Comparison of ENCODE assay signal across 9 mouse cellular contexts in genomic region chr11:116813610-116814009, GRCm38 (mm10). TPM values are rescaled to one million over a fixed set of nuclear protein-coding genes. Genes with fewer than 3 reads are reported as not detected.
DNase-seq lines count a peak whose midpoint lies in the region; ATAC-seq and TF ChIP-seq lines count a peak whose summit lies in the region.
"Had no signal": no experiment of that assay in that cellular context is flagged by ENCODE, and none has a peak within 500 bp of the region (broad histone marks: within the 10 kb centered on the region; RNA-seq: fewer than 3 reads in every experiment).

No protein-coding gene starts in this region.

- peaks cover 24% of the 10 kb centered on the region for H3K4me1 ChIP-seq in heart, adult 2 months (ENCODE audit: control insufficient read depth, insufficient read depth, low read length)
- H3K4me1 ChIP-seq in limb, embryonic 13.5 days, result peaks cover 54% of the 10 kb centered on the region
- H3K4me1 ChIP-seq in stomach, embryonic 16.5 days (ENCODE audit: control insufficient read depth, insufficient read depth, low read length), result peaks cover 44% of the 10 kb centered on the region

- H3K36me3 ChIP-seq in heart, adult 2 months (ENCODE audit: control insufficient read depth, insufficient read depth, low read length), result no peaks in the 10 kb centered on the region
- no peaks in the 10 kb centered on the region for H3K36me3 ChIP-seq in limb, embryonic 13.5 days
- no peaks in the 10 kb centered on the region for H3K36me3 ChIP-seq in stomach, embryonic 16.5 days (ENCODE audit: control insufficient read depth, insufficient read depth, low read length)

- DNase-seq in heart, adult 2 months, result no peak
- DNase-seq in heart, postnatal 4 days, result no peak
- DNase-seq in lung, postnatal 10 days, result peak; percentile 17
- no peak for DNase-seq in lung, adult 18-20 months
- no peak for DNase-seq in adrenal gland, postnatal 36 days
- no peak for DNase-seq in frontal cortex, postnatal 25 days (ENCODE audit: low spot score in 2 of 2)
- DNase-seq: adrenal gland, postnatal 14 days had no signal

- 81% methylated on average over 13 of the region's 13 CpGs for WGBS in heart, adult 2 months
- WGBS in limb, embryonic 13.5 days, result 80% methylated on average over 13 of the region's 13 CpGs
- WGBS in stomach, embryonic 16.5 days, result 82% methylated on average over 13 of the region's 13 CpGs

- no peaks in the 10 kb centered on the region; the same call in 1 of the 2 replicates for H3K79me2 ChIP-seq in heart, adult 2 months (replicated peaks; ENCODE audit: control insufficient read depth, insufficient read depth, low read length)

- peak overlapping the region; percentile 27; the same call in 1 of the 2 replicates for H3K4me2 ChIP-seq in limb, embryonic 13.5 days (replicated peaks)
- no peak overlapping the region for H3K4me2 ChIP-seq in stomach, embryonic 16.5 days (ENCODE audit: low read depth, low read length)

- no peak for ATAC-seq in limb, embryonic 13.5 days (ENCODE audit: low FRiP score, low read depth)
- ATAC-seq in stomach, embryonic 16.5 days (ENCODE audit: insufficient read depth, low FRiP score), result no peak

- no peaks in the 10 kb centered on the region for H3K27me3 ChIP-seq in heart, adult 2 months (ENCODE audit: control insufficient read depth, insufficient read depth, low read length)
- no peaks in the 10 kb centered on the region; the same call in 1 of the 2 replicates for H3K27me3 ChIP-seq in limb, embryonic 13.5 days
- H3K27me3 ChIP-seq in stomach, embryonic 16.5 days (ENCODE audit: control insufficient read depth, insufficient read depth, low read length), result no peaks in the 10 kb centered on the region

- H3K9ac ChIP-seq in heart, adult 2 months (ENCODE audit: low read depth, low read length), result 0 out of 2 replicates have a peak overlapping the region, but pooled peaks have one; percentile 15
- H3K9ac ChIP-seq in limb, embryonic 13.5 days, result no peak overlapping the region
- H3K9ac ChIP-seq in stomach, embryonic 16.5 days (ENCODE audit: low read length), result peak overlapping the region; percentile 43

- TF ChIP-seq EP300 in heart, adult 2 months (IDR thresholded peaks at IDR 0.05; ENCODE audit: insufficient read depth, low read depth, low read length), result no peak

- H3K27ac ChIP-seq in heart, adult 2 months, result peak overlapping the region; percentile 91
- H3K27ac ChIP-seq in limb, embryonic 13.5 days, result peak overlapping the region; percentile 91
- H3K27ac ChIP-seq in stomach, embryonic 16.5 days (ENCODE audit: low read length), result peak overlapping the region; percentile 94

- TF ChIP-seq CTCF in heart, adult 2 months (IDR thresholded peaks at IDR 0.05), result no peak

- no peak for TF ChIP-seq POLR2A in heart, adult 2 months (IDR thresholded peaks at IDR 0.05; ENCODE audit: insufficient read depth, low read depth, low read length)

- intact Hi-C loops in heart, adult 2 months (cut with DNase I), result loop anchor here (10.0 kb wide), 1 partner anchor 319 kb away; the partner anchor contains the start of gene Prpsap1

- H3K4me3 ChIP-seq in heart, adult 2 months, result no peak overlapping the region
- no peak overlapping the region for H3K4me3 ChIP-seq in limb, embryonic 13.5 days
- no peak overlapping the region for H3K4me3 ChIP-seq in stomach, embryonic 16.5 days (replicated peaks; ENCODE audit: low read length)

- H3K9me3 ChIP-seq in limb, embryonic 13.5 days, result no peaks in the 10 kb centered on the region
- H3K9me3 ChIP-seq in stomach, embryonic 16.5 days (replicated peaks; ENCODE audit: control insufficient read depth, low read length), result no peaks in the 10 kb centered on the region

RNA-seq across cellular contexts. Expression of gene Mxra7, which starts 14.2 kb away (rescaled TPM):
- 10 to 100 TPM; 15.1 to 19.4 TPM for total RNA-seq in heart, adult 2 months (2021)
- polyA plus RNA-seq in heart, adult 2 months (2012; rRNA removed), result 10.4 and 15.6 TPM in 2 replicates
- total RNA-seq in heart, postnatal 4 days (2021), result 10 to 100 TPM; 40.9 to 42.9 TPM
- polyA plus RNA-seq in limb, embryonic 13.5 days (2015; fragmentation: Nextera tagmentation; extraction: Ambion mirVana), result 17.1 and 20.2 TPM in 2 replicates
- polyA plus RNA-seq in stomach, embryonic 16.5 days (2015; fragmentation: Nextera tagmentation; extraction: Ambion mirVana), result 12.1 and 15.7 TPM in 2 replicates
- 10 to 100 TPM; 38.6 to 52.5 TPM for total RNA-seq in adrenal gland, postnatal 36 days (2021)

RNA-seq across cellular contexts. Expression of gene Mettl23, which starts 29.5 kb away (rescaled TPM):
- total RNA-seq in heart, adult 2 months (2021), result 10 to 100 TPM; 38.3 to 40.5 TPM
- polyA plus RNA-seq in heart, adult 2 months (2012; rRNA removed), result 34.3 and 59.4 TPM in 2 replicates
- total RNA-seq in heart, postnatal 4 days (2021), result 10 to 100 TPM; 31.0 to 32.2 TPM
- 72.2 and 79.0 TPM in 2 replicates for polyA plus RNA-seq in limb, embryonic 13.5 days (2015; fragmentation: Nextera tagmentation; extraction: Ambion mirVana)
- 51.9 and 58.9 TPM in 2 replicates for polyA plus RNA-seq in stomach, embryonic 16.5 days (2015; fragmentation: Nextera tagmentation; extraction: Ambion mirVana)
- total RNA-seq in adrenal gland, postnatal 36 days (2021), result 10 to 100 TPM; 31.2 to 36.2 TPM

RNA-seq across cellular contexts. Expression of gene Jmjd6, which starts 29.6 kb away (rescaled TPM):
- 10 to 100 TPM; 34.1 to 37.4 TPM for total RNA-seq in heart, adult 2 months (2021)
- polyA plus RNA-seq in heart, adult 2 months (2012; rRNA removed), result 14.6 and 20.9 TPM in 2 replicates
- 10 to 100 TPM; 41.2 to 43.3 TPM for total RNA-seq in heart, postnatal 4 days (2021)
- polyA plus RNA-seq in limb, embryonic 13.5 days (2015; fragmentation: Nextera tagmentation; extraction: Ambion mirVana), result 76.6 and 82.6 TPM in 2 replicates
- 68.8 and 69.1 TPM in 2 replicates for polyA plus RNA-seq in stomach, embryonic 16.5 days (2015; fragmentation: Nextera tagmentation; extraction: Ambion mirVana)
- total RNA-seq in adrenal gland, postnatal 36 days (2021), result 10 to 100 TPM; 33.0 to 46.7 TPM

RNA-seq across cellular contexts. Expression of gene St6galnac1, which starts 38.3 kb away (rescaled TPM):
- not detected for total RNA-seq in heart, adult 2 months (2021)
- polyA plus RNA-seq in heart, adult 2 months (2012; rRNA removed), result not detected in 2 replicates
- total RNA-seq in heart, postnatal 4 days (2021), result not detected
- polyA plus RNA-seq in limb, embryonic 13.5 days (2015; fragmentation: Nextera tagmentation; extraction: Ambion mirVana), result not detected in 2 replicates
- not detected in 2 replicates for polyA plus RNA-seq in stomach, embryonic 16.5 days (2015; fragmentation: Nextera tagmentation; extraction: Ambion mirVana)
- total RNA-seq in adrenal gland, postnatal 36 days (2021), result under 1 TPM in 1 of 2 experiments, not detected in 1; 0.33 TPM
- total RNA-seq: adrenal gland, postnatal 14 days had no signal

RNA-seq across cellular contexts. Expression of gene Mfsd11, which starts 38.6 kb away (rescaled TPM):
- 10 to 100 TPM; 29.9 to 33.5 TPM for total RNA-seq in heart, adult 2 months (2021)
- polyA plus RNA-seq in heart, adult 2 months (2012; rRNA removed), result 23.8 and 27.9 TPM in 2 replicates
- 10 to 100 TPM; 26.9 to 35.6 TPM for total RNA-seq in heart, postnatal 4 days (2021)
- 44.3 and 44.8 TPM in 2 replicates for polyA plus RNA-seq in limb, embryonic 13.5 days (2015; fragmentation: Nextera tagmentation; extraction: Ambion mirVana)
- polyA plus RNA-seq in stomach, embryonic 16.5 days (2015; fragmentation: Nextera tagmentation; extraction: Ambion mirVana), result 33.3 and 43.7 TPM in 2 replicates
- total RNA-seq in adrenal gland, postnatal 36 days (2021), result 10 to 100 TPM; 33.7 to 35.2 TPM
